Mouse (Mus musculus): ENCODE results near the gene Unc5cl. TPM values are rescaled to one million over a fixed set of nuclear protein-coding genes. Genes with fewer than 3 reads are reported as not detected.

Gene Unc5cl
- polyA plus RNA-seq, 1 experiment from 2014 or later: 0.34 TPM

GRCm38 (mm10) chr17:48426991-48427750 lies 27.5 kb upstream of the Unc5cl start:
- H3K9ac ChIP-seq (replicated peaks; ENCODE audit: low read length): no peak overlapping the region
- no peak overlapping the region for H3K4me2 ChIP-seq (ENCODE audit: low read depth, low read length)
- 50% methylated on average over 13 of the region's 13 CpGs for WGBS
- no peaks in the 10 kb centered on the region for H3K27me3 ChIP-seq (ENCODE audit: control insufficient read depth, insufficient read depth, low read length)
- ATAC-seq (replicated peaks; ENCODE audit: insufficient number of reproducible peaks, low FRiP score, low TSS enrichment, low read depth): no peak
- no peaks in the 10 kb centered on the region for H3K9me3 ChIP-seq (replicated peaks; ENCODE audit: control insufficient read depth, low read length)
- no peak overlapping the region for H3K4me3 ChIP-seq (ENCODE audit: low read depth, low read length)
- peak; percentile 23 for DNase-seq (ENCODE audit: low spot score)
- H3K36me3 ChIP-seq (replicated peaks; ENCODE audit: control insufficient read depth, insufficient read depth, low read depth, low read length): no peaks in the 10 kb centered on the region
- H3K4me1 ChIP-seq (ENCODE audit: control insufficient read depth, insufficient read depth, low read length): no peaks in the 10 kb centered on the region
- no peak overlapping the region for H3K27ac ChIP-seq (replicated peaks; ENCODE audit: low read depth, low read length)

GRCm38 (mm10) chr17:48427852-48428530 lies 26.7 kb upstream of the Unc5cl start:
- 50% methylated on average over 11 of the region's 11 CpGs for WGBS
- Histone ChIP-seq H3K4me3 (ENCODE audit: low read depth, low read length) (no peak overlapping the region), H3K4me2 (ENCODE audit: low read depth, low read length) (no peak overlapping the region), H3K9me3 (replicated peaks; ENCODE audit: control insufficient read depth, low read length) (no peaks in the 10 kb centered on the region), H3K9ac (replicated peaks; ENCODE audit: low read length) (no peak overlapping the region), H3K27ac (replicated peaks; ENCODE audit: low read depth, low read length) (no peak overlapping the region), H3K36me3 (replicated peaks; ENCODE audit: control insufficient read depth, insufficient read depth, low read depth, low read length) (no peaks in the 10 kb centered on the region), H3K4me1 (ENCODE audit: control insufficient read depth, insufficient read depth, low read length) (no peaks in the 10 kb centered on the region), H3K27me3 (ENCODE audit: control insufficient read depth, insufficient read depth, low read length) (no peaks in the 10 kb centered on the region)
- no peak for ATAC-seq (replicated peaks; ENCODE audit: insufficient number of reproducible peaks, low FRiP score, low TSS enrichment, low read depth)
- no peak for DNase-seq (ENCODE audit: low spot score)

GRCm38 (mm10) chr17:48430394-48430793 lies 24.3 kb upstream of the Unc5cl start:
- no peak overlapping the region for H3K9ac ChIP-seq (replicated peaks; ENCODE audit: low read length)
- no peak overlapping the region for H3K4me3 ChIP-seq (ENCODE audit: low read depth, low read length)
- no peaks in the 10 kb centered on the region for H3K9me3 ChIP-seq (replicated peaks; ENCODE audit: control insufficient read depth, low read length)
- DNase-seq (ENCODE audit: low spot score): no peak
- H3K27me3 ChIP-seq (ENCODE audit: control insufficient read depth, insufficient read depth, low read length): no peaks in the 10 kb centered on the region
- H3K27ac ChIP-seq (replicated peaks; ENCODE audit: low read depth, low read length): no peak overlapping the region
- 26% methylated on average over 5 of the region's 5 CpGs for WGBS
- no peak for ATAC-seq (replicated peaks; ENCODE audit: insufficient number of reproducible peaks, low FRiP score, low TSS enrichment, low read depth)
- H3K4me2 ChIP-seq (ENCODE audit: low read depth, low read length): no peak overlapping the region
- no peaks in the 10 kb centered on the region for H3K4me1 ChIP-seq (ENCODE audit: control insufficient read depth, insufficient read depth, low read length)
- H3K36me3 ChIP-seq (replicated peaks; ENCODE audit: control insufficient read depth, insufficient read depth, low read depth, low read length): no peaks in the 10 kb centered on the region

GRCm38 (mm10) chr17:48431054-48431453 lies 23.6 kb upstream of the Unc5cl start:
- Histone ChIP-seq H3K4me1 (ENCODE audit: control insufficient read depth, insufficient read depth, low read length) (no peaks in the 10 kb centered on the region), H3K4me2 (ENCODE audit: low read depth, low read length) (no peak overlapping the region), H3K9ac (replicated peaks; ENCODE audit: low read length) (no peak overlapping the region), H3K36me3 (replicated peaks; ENCODE audit: control insufficient read depth, insufficient read depth, low read depth, low read length) (no peaks in the 10 kb centered on the region), H3K27ac (replicated peaks; ENCODE audit: low read depth, low read length) (no peak overlapping the region), H3K4me3 (ENCODE audit: low read depth, low read length) (no peak overlapping the region), H3K9me3 (replicated peaks; ENCODE audit: control insufficient read depth, low read length) (no peaks in the 10 kb centered on the region), H3K27me3 (ENCODE audit: control insufficient read depth, insufficient read depth, low read length) (no peaks in the 10 kb centered on the region)
- ATAC-seq (replicated peaks; ENCODE audit: insufficient number of reproducible peaks, low FRiP score, low TSS enrichment, low read depth): no peak
- 63% methylated on average over 5 of the region's 5 CpGs for WGBS
- DNase-seq (ENCODE audit: low spot score): no peak

- Histone ChIP-seq H3K4me1 (ENCODE audit: control insufficient read depth, insufficient read depth, low read length) (no peaks in the 10 kb centered on the region), H3K9me3 (replicated peaks; ENCODE audit: control insufficient read depth, low read length) (no peaks in the 10 kb centered on the region), H3K27ac (replicated peaks; ENCODE audit: low read depth, low read length) (no peak within 1 kb of the TSS), H3K27me3 (ENCODE audit: control insufficient read depth, insufficient read depth, low read length) (no peaks in the 10 kb centered on the region), H3K4me3 (ENCODE audit: low read depth, low read length) (no peak within 1 kb of the TSS), H3K36me3 (replicated peaks; ENCODE audit: control insufficient read depth, insufficient read depth, low read depth, low read length) (no peaks in the 10 kb centered on the region), H3K9ac (replicated peaks; ENCODE audit: low read length) (no peak within 1 kb of the TSS), H3K4me2 (ENCODE audit: low read depth, low read length) (no peak within 1 kb of the TSS)
- 62% methylated on average over 16 of the region's 16 CpGs for WGBS
- DNase-seq (ENCODE audit: low spot score): no peak
- no peak for ATAC-seq (replicated peaks; ENCODE audit: insufficient number of reproducible peaks, low FRiP score, low TSS enrichment, low read depth)
Measured at GRCm38 (mm10) chr17:48432158-48432980, 22.3 kb upstream of the Unc5cl start, which contains the start of gene Apobec2. TSS of gene Apobec2 (minus strand) at chr17:48432930.

GRCm38 (mm10) chr17:48433006-48433655 lies 21.6 kb upstream of the Unc5cl start:
- no peaks in the 10 kb centered on the region for H3K27me3 ChIP-seq (ENCODE audit: control insufficient read depth, insufficient read depth, low read length)
- H3K27ac ChIP-seq (replicated peaks; ENCODE audit: low read depth, low read length): no peak overlapping the region
- H3K4me3 ChIP-seq (ENCODE audit: low read depth, low read length): no peak overlapping the region
- H3K36me3 ChIP-seq (replicated peaks; ENCODE audit: control insufficient read depth, insufficient read depth, low read depth, low read length): no peaks in the 10 kb centered on the region
- no peaks in the 10 kb centered on the region for H3K9me3 ChIP-seq (replicated peaks; ENCODE audit: control insufficient read depth, low read length)
- DNase-seq (ENCODE audit: low spot score) (no peak), ATAC-seq (replicated peaks; ENCODE audit: insufficient number of reproducible peaks, low FRiP score, low TSS enrichment, low read depth) (no peak)
- no peaks in the 10 kb centered on the region for H3K4me1 ChIP-seq (ENCODE audit: control insufficient read depth, insufficient read depth, low read length)
- no peak overlapping the region for H3K4me2 ChIP-seq (ENCODE audit: low read depth, low read length)
- 70% methylated on average over 20 of the region's 20 CpGs for WGBS
- no peak overlapping the region for H3K9ac ChIP-seq (replicated peaks; ENCODE audit: low read length)

GRCm38 (mm10) chr17:48433689-48434330 lies 20.9 kb upstream of the Unc5cl start:
- WGBS: 64% methylated on average over 6 of the region's 6 CpGs
- Histone ChIP-seq H3K9me3 (replicated peaks; ENCODE audit: control insufficient read depth, low read length) (no peaks in the 10 kb centered on the region), H3K27me3 (ENCODE audit: control insufficient read depth, insufficient read depth, low read length) (no peaks in the 10 kb centered on the region), H3K4me1 (ENCODE audit: control insufficient read depth, insufficient read depth, low read length) (no peaks in the 10 kb centered on the region), H3K4me3 (ENCODE audit: low read depth, low read length) (no peak overlapping the region), H3K27ac (replicated peaks; ENCODE audit: low read depth, low read length) (no peak overlapping the region), H3K36me3 (replicated peaks; ENCODE audit: control insufficient read depth, insufficient read depth, low read depth, low read length) (no peaks in the 10 kb centered on the region), H3K4me2 (ENCODE audit: low read depth, low read length) (no peak overlapping the region), H3K9ac (replicated peaks; ENCODE audit: low read length) (no peak overlapping the region)
- no peak for ATAC-seq (replicated peaks; ENCODE audit: insufficient number of reproducible peaks, low FRiP score, low TSS enrichment, low read depth)
- no peak for DNase-seq (ENCODE audit: low spot score)

All from embryonic facial prominence, embryonic 11.5 days (tissue).